Mouse (Mus musculus): Measurements from ENCODE around the gene Retreg3.

The Retreg3 gene

DNA sequence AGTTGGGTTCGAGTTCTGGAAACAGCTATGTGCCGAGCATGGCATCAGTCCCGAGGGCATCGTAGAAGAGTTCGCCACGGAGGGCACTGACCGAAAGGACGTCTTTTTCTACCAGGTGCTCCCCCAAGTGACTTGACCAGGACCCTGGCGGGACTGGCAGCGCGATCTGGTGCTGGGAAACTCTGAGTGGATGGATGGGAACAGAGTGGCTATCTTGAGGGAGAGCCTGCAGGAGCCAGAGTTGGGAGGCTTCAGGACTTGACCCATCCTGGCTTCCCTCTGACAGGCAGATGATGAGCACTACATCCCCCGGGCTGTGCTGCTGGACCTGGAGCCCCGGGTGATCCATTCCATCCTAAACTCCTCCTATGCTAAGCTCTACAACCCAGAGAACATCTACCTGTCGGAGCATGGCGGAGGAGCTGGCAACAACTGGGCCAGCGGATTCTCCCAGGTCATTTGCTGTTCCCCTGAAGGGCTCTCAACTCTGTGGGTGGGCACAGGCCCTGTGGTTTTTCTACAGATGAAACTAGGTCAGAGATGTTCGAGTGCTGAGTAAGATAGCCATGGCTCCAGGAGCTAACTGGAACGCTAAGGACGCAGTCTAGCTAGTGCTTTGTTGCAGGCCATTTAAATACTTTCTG, 974 bp upstream of the Retreg3 start:
- in situ Hi-C loops (cut with MboI, MseI): loop anchor here (5.0 kb wide), 1 partner anchor 42 kb away; no protein-coding TSS in a partner anchor

DNA sequence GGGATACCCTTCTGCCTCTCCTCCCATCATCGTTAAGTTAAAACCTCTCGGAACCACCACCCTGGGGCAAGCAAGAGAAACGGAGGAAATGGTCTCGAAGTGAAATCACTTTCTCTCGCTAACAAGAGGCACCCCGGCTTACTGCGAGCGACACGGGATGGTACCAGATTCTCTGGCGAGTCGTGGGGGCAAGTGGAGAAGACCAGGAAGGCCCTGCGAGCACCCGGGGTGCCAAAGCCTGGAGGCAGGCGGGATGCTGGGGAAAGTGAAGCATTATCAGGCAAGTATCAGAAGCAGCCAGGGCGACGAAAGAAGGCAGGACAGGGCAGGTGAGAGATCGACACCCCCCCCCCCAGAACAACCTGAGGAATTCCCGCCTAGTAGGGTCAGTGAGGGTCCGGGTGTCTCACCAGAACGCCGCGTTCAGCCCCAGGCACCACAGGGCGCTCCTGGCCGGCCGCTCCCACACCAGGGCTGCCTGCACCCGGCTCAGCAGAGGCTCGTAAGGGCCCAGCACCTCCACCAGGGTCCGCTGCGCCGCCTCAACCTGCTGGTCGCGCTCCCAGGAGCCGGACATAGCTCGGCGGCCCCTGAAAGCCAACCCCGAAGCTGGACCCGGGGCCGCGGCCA, 447 bp downstream of the Retreg3 start:
- in situ Hi-C loops (cut with MboI, MseI): loop anchor here (10.0 kb wide), 1 partner anchor 1286 kb away; the partner anchor contains the start of gene Slc25a39

DNA sequence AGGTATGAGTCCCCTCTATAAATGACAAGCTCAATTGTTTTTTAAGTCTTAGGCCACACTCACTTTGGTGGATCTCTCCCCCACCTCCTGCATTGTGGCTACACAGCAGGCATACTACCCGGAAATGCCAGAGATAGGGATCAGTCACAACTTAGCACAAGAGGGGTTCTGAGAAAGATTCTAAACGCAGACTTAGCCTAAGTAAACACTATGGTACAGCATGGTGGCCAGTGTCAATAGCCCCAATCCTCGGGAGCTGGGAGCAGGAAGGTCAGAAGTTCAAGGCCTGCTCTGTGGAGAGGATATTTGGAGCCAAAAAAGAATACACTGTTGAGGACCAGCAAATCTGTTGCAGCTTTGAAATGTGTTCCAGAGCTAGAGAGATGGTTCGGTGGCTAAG, 1.6 kb downstream of the Retreg3 start:
- in situ Hi-C loops (cut with MboI, MseI): loop anchor here (10.0 kb wide), 1 partner anchor 1287 kb away; the partner anchor contains the start of gene Slc25a39

DNA sequence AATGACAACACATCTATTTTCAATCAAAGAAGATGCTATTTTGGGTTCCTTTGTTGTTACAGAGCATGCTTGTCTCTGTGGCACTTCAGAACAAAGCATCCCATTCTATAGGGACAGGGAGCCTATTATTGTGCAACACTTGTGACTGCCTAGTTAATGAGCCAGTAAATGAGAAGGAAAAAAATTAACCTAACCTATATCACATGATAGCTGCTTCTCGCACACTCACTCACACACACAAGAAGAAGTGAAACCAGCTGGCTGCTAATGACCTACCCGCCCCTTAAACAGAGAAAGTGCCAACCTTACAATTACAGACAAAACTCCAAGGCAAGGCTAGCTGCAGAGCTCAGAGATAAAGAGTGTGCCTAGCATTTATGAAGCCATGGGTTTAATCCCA, 4.1 kb downstream of the Retreg3 start:
- in situ Hi-C loops (cut with MboI, MseI): loop anchor here (10.0 kb wide), 1 partner anchor 1289 kb away; the partner anchor contains the start of gene Slc25a39

DNA sequence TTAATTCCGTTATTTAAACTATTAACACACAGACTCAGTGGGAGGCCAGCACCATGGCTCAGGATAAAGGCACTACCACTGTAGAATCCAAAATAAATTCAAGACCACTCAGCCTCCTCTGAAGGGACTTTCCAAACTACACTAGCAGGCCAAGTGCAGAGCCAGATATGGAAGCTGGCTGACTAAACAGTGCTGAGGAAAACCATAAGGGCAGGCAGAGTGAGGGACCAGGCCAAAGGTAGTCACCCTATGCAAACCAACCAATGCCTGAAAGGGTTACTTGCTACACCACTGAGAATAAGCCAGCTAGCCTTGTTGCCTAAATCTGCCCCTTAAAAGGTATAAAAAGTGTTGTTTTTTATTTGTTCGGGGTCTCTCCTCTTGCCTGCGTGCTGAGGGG, 7.5 kb downstream of the Retreg3 start:
- in situ Hi-C loops (cut with MboI, MseI): loop anchor here (10.0 kb wide), 1 partner anchor 1293 kb away; the partner anchor contains the start of gene Slc25a39

DNA sequence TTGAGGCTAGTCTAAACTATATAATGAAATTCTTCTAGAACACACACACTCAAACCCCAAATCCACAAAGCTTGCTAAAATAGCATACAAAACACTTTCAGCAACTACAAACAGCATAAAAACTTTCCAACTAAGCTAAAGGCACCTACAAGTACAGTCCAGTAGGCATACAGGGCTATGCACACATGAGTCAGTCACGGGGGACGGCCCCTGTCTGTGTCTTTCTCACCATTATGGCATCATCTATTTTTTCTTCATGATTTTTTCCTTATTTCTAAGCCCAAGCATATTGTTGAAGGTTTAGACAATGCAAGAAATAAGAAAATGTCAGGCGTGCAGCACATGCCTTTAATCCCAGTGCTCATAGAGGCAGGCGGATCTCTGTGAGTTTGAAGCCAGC, 8.5 kb downstream of the Retreg3 start:
- in situ Hi-C loops (cut with MboI, MseI): loop anchor here (10.0 kb wide), 1 partner anchor 1294 kb away; the partner anchor contains the start of gene Slc25a39

DNA sequence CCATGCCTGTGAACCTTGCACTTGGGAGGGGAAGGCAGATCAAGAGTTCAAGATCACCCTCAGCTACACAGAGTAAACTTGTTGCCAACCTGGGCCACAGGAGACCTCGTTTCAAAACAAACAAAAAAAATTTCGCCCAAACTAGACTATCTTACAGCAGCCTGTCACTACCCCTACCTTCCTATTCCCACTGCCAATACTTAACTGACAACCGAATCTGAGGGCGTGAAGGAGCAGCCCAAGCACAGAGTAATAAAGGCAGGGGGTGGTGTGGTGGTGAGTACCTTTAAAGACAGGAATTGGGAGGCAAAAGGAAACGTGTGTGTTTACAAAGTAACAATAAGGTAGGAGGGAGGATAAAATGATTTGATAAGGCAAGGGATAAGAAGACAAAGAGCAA, 9.0 kb downstream of the Retreg3 start:
- in situ Hi-C loops (cut with MboI, MseI): loop anchor here (10.0 kb wide), 1 partner anchor 1294 kb away; the partner anchor contains the start of gene Slc25a39

DNA sequence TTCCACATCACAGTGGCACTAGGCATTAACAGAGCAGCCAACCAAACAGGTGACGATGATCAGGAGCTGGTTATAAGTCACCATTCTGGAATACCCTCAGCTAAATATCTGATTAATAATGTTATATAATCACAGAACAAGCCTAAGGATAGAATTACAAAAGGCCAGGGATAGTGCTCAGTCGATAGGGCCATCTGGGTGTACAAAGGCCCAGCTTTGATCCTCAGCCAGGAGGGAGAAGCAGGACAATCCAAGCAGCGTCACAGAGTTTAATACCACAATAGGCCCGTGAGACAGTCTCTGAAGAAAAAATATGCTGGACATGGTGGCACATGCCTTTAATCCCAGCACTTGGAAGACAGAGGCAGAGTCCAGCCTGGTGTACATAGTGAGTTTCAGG, 10.3 kb downstream of the Retreg3 start:
- in situ Hi-C loops (cut with MboI, MseI): no loop called here

DNA sequence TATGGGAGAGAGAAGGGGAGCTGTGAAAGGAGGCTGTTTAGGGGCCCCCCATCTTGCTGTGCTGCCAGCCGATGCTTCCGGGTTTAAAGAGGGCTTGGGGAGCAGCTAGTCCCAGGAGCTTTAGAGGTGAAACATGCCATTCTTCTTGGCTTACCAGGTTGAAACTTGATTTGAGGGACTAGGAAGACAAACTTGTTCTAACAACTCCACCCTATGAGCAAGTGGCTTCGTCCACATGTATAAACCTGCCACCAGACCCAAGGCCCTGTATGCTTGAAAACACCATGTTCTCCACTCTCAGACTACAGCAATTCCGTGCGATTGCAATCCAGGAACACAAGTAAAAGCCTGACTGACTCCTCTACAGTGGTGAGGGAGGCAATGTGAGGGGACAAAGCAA, 16.7 kb downstream of the Retreg3 start:
- in situ Hi-C loops (cut with MboI, MseI): no loop called here

DNA sequence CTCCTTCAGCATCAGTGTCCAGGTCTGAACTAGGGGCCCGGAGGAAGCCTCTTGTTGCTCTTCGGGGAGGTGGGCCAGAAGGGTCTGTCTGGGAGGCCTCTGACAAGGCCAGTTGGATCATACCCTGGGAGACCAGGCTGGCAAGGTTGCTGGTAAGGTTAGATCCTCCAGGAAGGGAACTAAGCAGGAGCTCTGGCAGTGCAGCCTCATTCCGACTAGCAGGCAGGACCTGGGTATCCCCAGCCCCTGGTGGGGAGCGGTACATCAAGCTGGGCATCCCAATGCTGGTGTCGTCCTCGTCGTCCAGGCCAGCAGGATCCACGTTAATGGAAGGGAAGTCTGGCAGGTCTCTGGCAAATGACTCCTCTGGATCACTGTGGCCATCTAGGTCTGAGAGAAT, 21.5 kb downstream of the Retreg3 start:
- in situ Hi-C loops (cut with MboI, MseI): loop anchor here (5.0 kb wide), 1 partner anchor 84 kb away; no protein-coding TSS in a partner anchor

DNA sequence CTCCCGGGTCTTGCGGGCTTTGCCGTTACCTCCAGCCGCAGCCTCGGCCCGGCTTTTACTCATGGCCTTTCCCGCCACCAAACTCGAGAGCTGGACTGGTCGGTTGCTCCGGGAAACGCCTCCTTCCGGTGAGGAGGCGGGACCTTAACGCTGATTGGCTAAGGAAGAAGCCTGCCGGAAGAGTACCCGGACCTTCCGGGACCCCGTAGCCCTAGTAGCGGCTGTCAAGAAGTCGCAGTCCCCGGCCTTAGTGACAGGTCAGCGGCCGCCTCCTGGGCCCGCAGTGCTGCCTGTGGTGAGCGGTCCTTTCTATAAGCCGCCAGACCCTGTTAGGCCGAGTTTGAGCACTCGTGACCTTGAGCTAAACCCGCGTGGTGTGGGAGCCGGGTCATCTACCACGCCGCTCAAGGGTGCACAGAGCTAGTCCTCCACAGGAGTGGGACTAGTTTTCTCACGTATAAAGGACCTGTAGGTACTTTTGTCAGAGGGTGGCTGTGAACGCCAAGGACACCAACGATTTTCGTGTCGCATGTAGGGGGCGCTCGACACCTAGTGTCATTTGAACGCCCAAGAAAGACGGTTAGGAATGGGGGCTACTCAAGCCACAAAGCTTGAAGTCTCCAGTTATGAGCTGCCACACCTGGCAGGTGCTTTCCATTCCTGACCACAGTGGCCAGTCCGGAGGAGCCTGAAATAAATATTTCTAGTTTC, 24.2 kb downstream of the Retreg3 start, which contains the start of gene Psmc3ip:
Gene Psmc3ip (minus strand): TSS at position 123 of the 711 bp plus-strand sequence.
- in situ Hi-C loops (cut with MboI, MseI): loop anchor here (5.0 kb wide), 1 partner anchor 87 kb away; no protein-coding TSS in a partner anchor

DNA sequence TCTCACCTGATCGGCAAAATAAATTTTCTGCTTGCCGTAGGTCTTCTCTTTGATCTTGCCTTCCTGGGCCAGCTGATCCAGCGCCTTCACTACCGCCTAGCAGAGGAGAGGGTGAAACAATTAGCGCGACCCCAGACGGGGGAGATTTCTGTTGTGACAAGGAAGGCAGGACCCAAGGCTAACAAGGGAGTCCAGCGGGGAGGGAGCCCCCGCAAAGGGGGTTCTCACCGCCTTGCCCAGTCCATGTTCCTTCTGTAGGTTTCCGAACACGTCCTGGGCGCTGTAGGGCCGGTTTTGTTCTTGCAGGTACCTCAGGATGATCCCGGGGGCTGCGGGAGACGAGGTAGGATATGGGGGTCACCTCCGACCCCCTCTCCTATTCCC, 24.8 kb downstream of the Retreg3 start:
- in situ Hi-C loops (cut with MboI, MseI): loop anchor here (5.0 kb wide), 1 partner anchor 87 kb away; no protein-coding TSS in a partner anchor

DNA sequence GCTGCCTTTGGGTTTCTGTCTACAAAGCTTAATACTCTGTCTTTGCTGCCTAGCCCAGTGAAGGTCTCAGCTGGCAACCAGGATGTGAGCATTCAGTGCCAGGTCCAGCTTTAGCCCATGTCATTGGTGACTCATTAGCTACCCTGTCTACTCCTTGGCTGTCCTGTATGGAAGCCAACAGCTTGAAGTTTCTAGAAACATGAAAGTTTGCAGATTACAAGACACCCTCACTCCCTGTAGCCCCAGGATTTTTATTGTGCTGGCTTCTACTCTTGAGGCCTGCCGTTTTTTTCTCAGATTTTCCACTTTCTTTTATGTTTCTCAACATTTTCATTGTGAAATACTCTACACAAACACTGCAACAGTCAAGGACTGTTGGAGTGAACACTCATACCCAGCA, 29.8 kb downstream of the Retreg3 start:
- in situ Hi-C loops (cut with MboI, MseI): no loop called here

DNA sequence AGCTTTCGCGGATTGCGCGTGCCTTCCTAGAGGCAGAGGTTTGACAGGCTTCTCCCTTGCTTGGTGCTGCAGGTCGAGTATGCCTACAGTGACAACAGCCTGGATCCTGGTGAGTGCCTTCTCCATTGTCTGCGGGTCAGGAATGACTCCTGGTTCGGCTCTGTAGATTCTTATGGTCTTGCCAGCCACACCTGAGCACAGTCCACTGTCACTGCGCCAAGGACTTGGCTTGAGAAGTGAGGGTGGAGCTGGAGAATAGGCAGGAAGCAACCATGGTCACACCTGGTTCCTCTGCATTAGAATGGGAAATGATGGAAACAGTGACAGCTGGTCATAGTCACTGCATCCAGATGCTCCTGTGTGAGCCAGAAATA, 32.0 kb downstream of the Retreg3 start:
- in situ Hi-C loops (cut with MboI, MseI): no loop called here

DNA sequence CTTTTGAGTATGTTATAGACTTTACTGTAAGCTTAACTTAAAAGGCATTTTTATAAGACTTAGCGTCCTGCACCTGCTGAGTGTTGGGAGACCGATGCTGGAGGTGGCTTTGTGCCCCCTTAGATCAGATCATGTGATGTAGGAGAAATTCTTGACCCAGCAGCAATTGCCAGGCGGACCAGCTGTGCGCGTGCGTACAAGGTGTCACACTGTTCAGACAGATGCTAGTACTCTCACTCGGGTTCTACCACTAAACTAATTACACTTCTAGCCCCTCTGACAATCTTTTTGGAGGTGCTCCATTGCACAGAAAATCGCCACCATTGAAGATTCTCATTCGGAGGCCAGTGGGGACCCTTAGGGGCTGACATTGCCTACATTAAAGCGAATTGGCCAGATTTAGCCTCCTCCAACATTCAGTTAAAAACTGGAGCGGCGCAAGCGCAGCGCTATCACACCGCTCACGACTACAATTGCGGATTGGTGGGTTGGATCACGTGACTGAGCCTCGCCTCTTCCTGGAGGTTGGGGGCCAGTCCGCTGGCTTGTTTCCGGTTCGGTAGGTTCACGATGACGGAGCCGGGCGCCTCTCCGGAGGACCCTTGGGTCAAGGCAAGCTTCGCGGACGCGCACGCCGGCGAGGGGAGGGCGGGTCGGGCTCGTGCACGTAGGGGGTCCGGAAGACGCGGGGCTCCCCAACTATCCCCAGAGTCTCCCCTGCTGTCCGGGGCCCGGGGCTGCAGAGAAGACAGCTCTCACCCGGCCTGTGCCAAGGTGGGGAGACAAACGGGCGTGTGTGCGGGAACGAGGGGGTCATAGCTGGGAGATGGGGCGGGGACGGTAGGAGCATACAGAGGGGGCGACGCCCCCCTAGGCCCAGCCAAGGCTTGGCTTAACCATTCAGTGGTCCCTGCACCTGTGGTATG, 32.7 kb downstream of the Retreg3 start, which contains the start of gene Mlx:
Gene Mlx (plus strand): TSS at position 522 of the 926 bp plus-strand sequence.
- in situ Hi-C loops (cut with MboI, MseI): no loop called here

DNA sequence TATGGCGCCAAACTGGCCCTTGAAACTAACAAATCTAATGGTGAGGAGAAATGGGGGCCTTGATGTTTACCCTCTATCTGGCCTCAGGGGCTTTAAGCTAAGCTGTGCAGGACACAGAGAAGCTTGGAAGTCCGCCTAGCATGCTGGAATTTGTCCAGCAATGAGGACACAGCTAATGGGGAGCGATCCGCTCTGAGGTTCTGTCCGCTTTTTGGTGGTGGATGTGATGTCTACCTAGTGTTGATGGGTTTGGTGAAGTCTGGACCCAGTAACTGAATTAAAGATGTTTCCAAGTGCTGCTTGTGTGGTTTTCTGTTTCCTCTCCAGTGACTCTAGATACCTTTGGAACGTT, 33.4 kb downstream of the Retreg3 start:
- in situ Hi-C loops (cut with MboI, MseI): no loop called here

DNA sequence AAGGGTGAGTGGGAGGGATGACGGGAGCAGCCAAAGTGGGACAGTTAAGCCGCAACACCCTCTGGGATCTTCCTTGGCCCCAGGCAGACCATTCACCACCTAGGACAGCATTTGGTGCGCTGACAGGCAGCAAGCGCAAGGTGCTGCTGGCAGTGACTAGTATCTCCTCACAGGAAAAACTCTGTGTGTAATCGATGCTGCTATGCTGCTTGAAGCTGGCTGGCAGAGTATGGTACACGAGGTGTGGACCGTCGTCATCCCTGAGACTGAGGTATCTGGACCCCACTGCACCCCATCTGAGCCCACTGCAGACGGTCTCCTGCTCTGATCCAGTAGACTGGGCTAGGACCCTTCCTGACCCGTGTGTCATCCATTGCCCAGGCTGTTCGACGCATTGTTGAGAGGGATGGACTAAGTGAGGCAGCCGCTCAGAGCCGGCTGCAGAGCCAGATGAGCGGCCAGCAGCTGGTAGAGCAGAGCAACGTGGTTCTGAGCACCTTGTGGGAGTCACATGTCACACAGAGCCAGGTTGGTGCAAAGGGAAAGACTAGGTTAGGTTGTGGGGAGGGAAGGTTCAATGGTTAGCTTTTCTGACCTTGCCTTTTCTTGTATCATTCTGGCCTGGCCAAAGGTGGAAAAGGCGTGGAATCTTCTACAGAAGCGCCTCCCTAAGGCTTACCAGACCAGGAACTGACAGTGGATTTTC, 33.9 kb downstream of the Retreg3 start:
- in situ Hi-C loops (cut with MboI, MseI): no loop called here

DNA sequence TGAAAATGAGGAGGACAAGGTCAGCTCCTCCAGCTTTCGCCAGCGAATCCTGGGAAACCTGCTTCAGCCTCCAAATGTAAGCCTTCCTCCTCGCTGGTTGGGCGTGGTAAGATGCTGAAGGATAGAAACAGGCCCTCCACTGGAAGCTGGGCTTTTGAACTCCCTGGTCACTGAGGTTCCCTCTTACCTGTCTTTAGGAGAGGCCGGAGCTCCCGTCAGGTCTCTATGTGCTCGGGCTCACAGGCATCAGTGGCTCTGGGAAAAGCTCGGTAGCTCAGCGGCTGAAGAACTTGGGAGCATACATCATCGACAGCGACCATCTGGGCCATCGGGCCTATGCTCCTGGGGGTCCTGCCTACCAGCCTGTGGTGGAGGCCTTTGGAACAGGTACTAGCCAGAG, 34.9 kb downstream of the Retreg3 start:
- in situ Hi-C loops (cut with MboI, MseI): no loop called here

DNA sequence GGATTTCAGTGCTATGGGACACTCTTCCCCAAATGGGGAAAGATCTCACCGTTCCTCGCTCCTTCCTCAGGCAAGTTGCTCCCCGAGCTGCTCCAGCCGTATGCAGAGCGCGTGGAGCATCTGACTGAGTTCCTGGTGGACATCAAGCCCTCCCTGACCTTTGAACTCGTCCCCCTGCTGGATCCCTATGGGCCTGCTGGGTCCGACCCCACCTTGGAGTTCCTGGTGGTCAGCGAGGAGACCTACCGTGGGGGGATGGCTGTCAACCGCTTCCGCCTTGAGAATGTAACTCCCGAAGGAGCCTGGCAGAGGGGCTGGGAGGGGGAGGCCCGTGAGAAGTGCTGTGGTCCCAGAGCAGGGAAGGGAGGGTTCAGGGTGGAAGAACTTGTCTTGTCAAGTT, 35.4 kb downstream of the Retreg3 start:
- in situ Hi-C loops (cut with MboI, MseI): no loop called here

DNA sequence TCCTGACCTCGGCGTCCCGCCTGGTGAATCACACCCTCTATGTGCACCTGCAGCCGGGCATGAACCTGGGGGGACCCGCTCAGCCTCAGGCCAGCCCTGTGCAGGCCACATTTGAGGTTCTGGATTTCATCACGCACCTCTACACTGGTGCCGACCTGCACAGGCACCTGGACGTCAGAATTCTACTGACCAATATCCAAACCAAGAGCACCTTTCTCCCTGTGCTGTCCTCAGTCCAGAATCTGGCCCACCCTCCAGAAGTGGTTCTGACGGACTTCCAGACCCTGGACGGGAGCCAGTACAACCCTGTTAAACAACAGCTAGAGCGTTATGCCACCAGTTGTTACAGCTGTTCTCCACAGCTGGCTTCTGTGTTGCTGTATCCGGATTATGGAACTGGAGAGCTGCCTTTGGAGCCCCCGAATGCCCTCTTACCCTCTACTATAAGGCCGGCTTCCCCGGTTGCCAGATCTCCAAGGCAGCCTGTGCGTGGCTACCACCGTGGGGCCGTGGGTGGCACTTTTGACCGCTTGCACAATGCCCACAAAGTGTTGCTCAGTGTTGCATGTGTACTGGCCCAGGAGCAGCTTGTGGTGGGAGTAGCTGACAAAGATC, 36.5 kb downstream of the Retreg3 start:
- in situ Hi-C loops (cut with MboI, MseI): no loop called here
